Mouse (Mus musculus): ENCODE measurements around the gene Dnajb8. TPM values are rescaled to one million over a fixed set of nuclear protein-coding genes. Genes with fewer than 3 reads are reported as not detected.

The Dnajb8 gene
- polyA plus RNA-seq, 1 experiment from 2014 or later: not detected

DNA sequence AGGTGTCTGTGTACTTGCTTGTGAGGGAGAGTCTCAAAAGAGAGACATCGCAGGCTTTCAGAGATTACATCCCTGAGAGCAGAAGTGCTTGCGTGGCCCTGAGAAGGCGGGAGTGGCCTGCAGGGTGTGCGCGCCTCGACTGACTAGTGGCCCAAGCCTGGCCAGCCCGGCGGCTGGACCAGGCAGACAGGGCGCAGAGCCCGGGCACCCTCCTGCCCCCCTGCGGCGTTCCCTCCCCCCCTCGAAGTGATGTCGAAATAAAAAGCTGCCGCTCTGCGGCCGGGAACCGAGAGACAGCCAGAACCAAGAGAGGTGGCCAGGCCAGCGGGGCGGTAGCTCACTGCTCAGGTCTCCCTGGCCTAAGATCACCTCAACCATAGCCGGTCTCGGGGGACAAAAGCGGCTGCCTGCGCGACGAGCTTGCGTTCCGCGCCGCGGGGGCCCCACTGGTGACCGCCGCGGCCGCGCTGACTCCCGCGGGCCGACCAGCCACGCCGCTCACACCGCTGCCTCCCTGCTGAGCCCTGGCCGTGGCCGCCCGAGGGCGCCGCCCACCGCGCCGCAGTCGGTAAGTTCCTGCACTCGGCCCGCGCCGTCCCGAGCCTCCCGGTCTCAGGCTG is 28.5 kb upstream of the Dnajb8 start, which contains the start of gene Gata2:
Gene Gata2 (plus strand): TSS at position 459 of the 620 bp plus-strand sequence.
- Histone ChIP-seq H3K27me3 (peaks cover 100% of the 10 kb centered on the region), H3K4me1 (replicated peaks) (peaks cover 65% of the 10 kb centered on the region), H3K4me3 (replicated peaks) (peak within 1 kb of the TSS; percentile 44), H3K4me2 (peak within 1 kb of the TSS; percentile 70), H3K9me3 (replicated peaks) (no peaks in the 10 kb centered on the region), H3K27ac (replicated peaks) (no peak within 1 kb of the TSS), H3K9ac (no peak within 1 kb of the TSS), H3K36me3 (replicated peaks) (no peaks in the 10 kb centered on the region)
- no peak for ATAC-seq (ENCODE audit: insufficient read depth)
- 2% methylated on average over 57 of the region's 57 CpGs for WGBS (ENCODE audit: insufficient replicate concordance)

DNA sequence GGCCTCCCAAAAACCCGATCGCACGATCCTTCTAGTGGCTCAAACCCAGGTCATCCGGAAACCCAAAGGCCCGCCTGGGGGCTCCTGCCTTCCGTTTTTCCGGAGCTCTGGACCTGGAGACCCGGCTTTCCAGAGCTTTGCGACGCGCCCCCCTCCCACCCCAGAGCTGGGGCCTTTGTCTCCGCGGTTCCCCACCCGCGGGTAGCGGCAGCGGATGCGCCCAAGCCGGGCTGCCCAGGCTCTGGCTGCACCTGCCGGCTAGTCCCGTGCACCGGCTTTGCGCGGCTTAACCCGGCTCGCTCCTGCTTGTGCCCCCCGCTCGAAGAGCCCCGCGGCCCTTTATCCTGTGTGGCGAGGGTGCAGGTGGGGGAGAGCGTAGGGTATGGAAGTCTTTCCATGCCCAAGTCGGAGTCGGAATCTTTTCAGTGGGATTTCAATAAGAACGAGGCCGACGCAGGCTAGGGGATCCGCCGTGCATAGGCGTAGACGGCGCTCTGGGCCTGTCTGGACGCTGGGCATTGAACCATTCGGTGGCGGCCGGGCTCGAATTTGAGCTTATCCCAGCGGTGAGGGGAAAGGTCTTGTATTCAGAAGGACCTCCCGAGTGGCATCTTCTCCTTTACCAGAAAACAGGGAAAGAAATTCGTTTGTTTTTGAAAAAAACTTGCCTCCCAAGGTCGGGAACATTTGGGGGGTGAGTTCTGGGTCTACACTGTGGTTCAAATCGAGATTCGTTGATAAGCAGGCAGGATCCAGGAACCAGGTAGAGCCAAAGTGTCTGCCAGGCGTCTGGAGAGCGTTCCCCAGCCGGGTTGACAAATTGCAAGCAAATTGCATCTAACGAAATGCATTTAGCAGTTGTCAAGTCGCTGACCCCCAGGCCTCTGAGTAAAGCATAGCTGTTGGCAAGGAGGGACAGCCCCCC is 27.8 kb upstream of the Dnajb8 start:
- Histone ChIP-seq H3K4me3 (replicated peaks) (peak overlapping the region; percentile 44), H3K4me2 (peak overlapping the region; percentile 70), H3K27me3 (peaks cover 100% of the 10 kb centered on the region), H3K4me1 (replicated peaks) (peaks cover 70% of the 10 kb centered on the region), H3K27ac (replicated peaks) (no peak overlapping the region), H3K9ac (no peak overlapping the region), H3K9me3 (replicated peaks) (no peaks in the 10 kb centered on the region), H3K36me3 (replicated peaks) (no peaks in the 10 kb centered on the region)
- 4% methylated on average over 58 of the region's 58 CpGs for WGBS (ENCODE audit: insufficient replicate concordance)
- ATAC-seq (ENCODE audit: insufficient read depth): no peak

DNA sequence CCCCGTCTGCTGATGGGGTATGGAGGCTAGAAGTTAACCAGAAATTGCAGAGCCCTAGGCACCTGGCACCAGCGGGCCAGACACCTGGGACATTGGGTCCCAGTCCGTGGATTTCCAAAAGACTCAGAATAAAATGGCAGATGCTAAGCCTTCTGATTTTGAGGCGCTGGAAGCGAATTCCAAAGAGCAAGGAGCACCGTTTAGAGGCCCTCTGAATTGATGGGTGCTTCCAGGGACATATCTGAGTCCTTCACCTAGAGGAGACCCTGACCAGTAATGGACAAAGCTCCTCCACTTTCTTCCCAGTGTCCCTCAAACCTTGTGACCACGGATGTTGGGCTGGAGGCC is 27.1 kb upstream of the Dnajb8 start:
- Histone ChIP-seq H3K9ac (no peak overlapping the region), H3K36me3 (replicated peaks) (no peaks in the 10 kb centered on the region), H3K27me3 (peaks cover 100% of the 10 kb centered on the region), H3K9me3 (replicated peaks) (no peaks in the 10 kb centered on the region), H3K27ac (replicated peaks) (no peak overlapping the region), H3K4me3 (replicated peaks) (no peak overlapping the region), H3K4me1 (replicated peaks) (peaks cover 69% of the 10 kb centered on the region), H3K4me2 (no peak overlapping the region)
- WGBS (ENCODE audit: insufficient replicate concordance): 35% methylated on average over 7 of the region's 7 CpGs
- ATAC-seq (ENCODE audit: insufficient read depth): no peak

- H3K27ac ChIP-seq (replicated peaks): no peak overlapping the region
- peak overlapping the region; percentile 52 for H3K4me3 ChIP-seq (replicated peaks)
- peaks cover 58% of the 10 kb centered on the region for H3K4me1 ChIP-seq (replicated peaks)
- no peaks in the 10 kb centered on the region for H3K9me3 ChIP-seq (replicated peaks)
- H3K9ac ChIP-seq: no peak overlapping the region
- 12% methylated on average over 33 of the region's 33 CpGs for WGBS (ENCODE audit: insufficient replicate concordance)
- no peaks in the 10 kb centered on the region for H3K36me3 ChIP-seq (replicated peaks)
- ATAC-seq (ENCODE audit: insufficient read depth): no peak
- peaks cover 100% of the 10 kb centered on the region for H3K27me3 ChIP-seq
- peak overlapping the region; percentile 75; the same call in 1 of the 2 replicates for H3K4me2 ChIP-seq
Observed at GRCm38 (mm10) chr6:88196054-88196732, 25.9 kb upstream of the Dnajb8 start.

GRCm38 (mm10) chr6:88196733-88197312 is 25.2 kb upstream of the Dnajb8 start:
- no peak overlapping the region for H3K9ac ChIP-seq
- H3K36me3 ChIP-seq (replicated peaks): no peaks in the 10 kb centered on the region
- H3K4me2 ChIP-seq: peak overlapping the region; percentile 75
- H3K9me3 ChIP-seq (replicated peaks): no peaks in the 10 kb centered on the region
- peaks cover 100% of the 10 kb centered on the region for H3K27me3 ChIP-seq
- no peak overlapping the region for H3K27ac ChIP-seq (replicated peaks)
- H3K4me1 ChIP-seq (replicated peaks): peaks cover 55% of the 10 kb centered on the region
- WGBS (ENCODE audit: insufficient replicate concordance): 1% methylated on average over 44 of the region's 44 CpGs
- H3K4me3 ChIP-seq (replicated peaks): peak overlapping the region; percentile 52
- ATAC-seq (ENCODE audit: insufficient read depth): no peak

GRCm38 (mm10) chr6:88197313-88198069 is 24.6 kb upstream of the Dnajb8 start:
- H3K4me3 ChIP-seq (replicated peaks): peak overlapping the region; percentile 52
- H3K4me1 ChIP-seq (replicated peaks): peaks cover 57% of the 10 kb centered on the region
- 2% methylated on average over 39 of the region's 39 CpGs for WGBS (ENCODE audit: insufficient replicate concordance)
- H3K4me2 ChIP-seq: peak overlapping the region; percentile 75
- peaks cover 100% of the 10 kb centered on the region for H3K27me3 ChIP-seq
- no peaks in the 10 kb centered on the region for H3K36me3 ChIP-seq (replicated peaks)
- no peak for ATAC-seq (ENCODE audit: insufficient read depth)
- H3K9me3 ChIP-seq (replicated peaks): no peaks in the 10 kb centered on the region
- no peak overlapping the region for H3K27ac ChIP-seq (replicated peaks)
- no peak overlapping the region for H3K9ac ChIP-seq

- no peak overlapping the region for H3K9ac ChIP-seq
Observed at GRCm38 (mm10) chr6:88198070-88198940, 23.8 kb upstream of the Dnajb8 start.

DNA sequence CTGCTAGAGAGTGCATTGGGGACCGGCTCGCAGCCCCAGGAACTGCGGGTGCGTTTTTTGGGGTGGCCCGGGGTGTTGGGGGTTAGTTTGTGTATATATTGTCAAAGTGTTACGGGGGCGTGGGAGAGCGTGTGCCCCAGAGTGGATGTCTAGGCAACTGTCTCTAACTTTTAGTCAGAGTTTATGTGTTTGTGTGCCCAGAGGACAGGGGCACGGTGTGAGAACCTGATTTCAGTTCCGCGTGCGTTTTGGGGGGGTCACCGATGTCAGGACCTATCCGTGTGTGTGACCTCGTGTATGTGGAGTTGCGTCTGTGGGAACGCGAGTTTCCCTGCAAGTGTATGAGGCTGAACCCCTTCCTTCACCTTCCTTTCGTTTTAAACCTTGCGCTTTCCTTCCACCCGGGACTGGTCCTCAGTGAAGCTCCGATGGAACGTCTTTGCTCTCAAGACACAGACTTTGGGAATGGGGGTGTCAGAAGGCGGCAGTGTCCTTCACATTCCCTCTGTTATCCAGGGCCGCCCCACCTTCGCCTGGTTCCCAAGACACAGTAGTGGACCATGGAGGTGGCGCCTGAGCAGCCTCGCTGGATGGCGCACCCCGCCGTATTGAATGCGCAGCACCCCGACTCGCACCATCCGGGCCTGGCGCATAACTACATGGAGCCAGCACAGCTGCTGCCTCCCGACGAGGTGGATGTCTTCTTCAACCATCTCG is 22.9 kb upstream of the Dnajb8 start:
- peaks cover 56% of the 10 kb centered on the region for H3K4me1 ChIP-seq (replicated peaks)
- no peak for ATAC-seq (ENCODE audit: insufficient read depth)
- no peak overlapping the region; the same call in 1 of the 2 replicates for H3K9ac ChIP-seq

More at GRCm38 (mm10) chr6:88198070-88198940, 23.8 kb upstream of the Dnajb8 start:
- WGBS (ENCODE audit: insufficient replicate concordance): under 1% methylated on average over 60 of the region's 62 CpGs
- Histone ChIP-seq H3K4me1 (replicated peaks) (peaks cover 60% of the 10 kb centered on the region), H3K36me3 (replicated peaks) (no peaks in the 10 kb centered on the region), H3K9me3 (replicated peaks) (no peaks in the 10 kb centered on the region), H3K4me3 (replicated peaks) (peak overlapping the region; percentile 52), H3K27ac (replicated peaks) (no peak overlapping the region), H3K4me2 (peak overlapping the region; percentile 75), H3K27me3 (peaks cover 99% of the 10 kb centered on the region)
- ATAC-seq (ENCODE audit: insufficient read depth): peak; percentile 60

More for the DNA sequence above, 22.9 kb upstream of the Dnajb8 start:
- H3K4me3 ChIP-seq (replicated peaks): peak overlapping the region; percentile 52
- peak overlapping the region; percentile 75 for H3K4me2 ChIP-seq
- under 1% methylated on average over 39 of the region's 39 CpGs for WGBS (ENCODE audit: insufficient replicate concordance)
- H3K36me3 ChIP-seq (replicated peaks): no peaks in the 10 kb centered on the region
- H3K27ac ChIP-seq (replicated peaks): no peak overlapping the region
- H3K27me3 ChIP-seq: peaks cover 99% of the 10 kb centered on the region
- H3K9me3 ChIP-seq (replicated peaks): no peaks in the 10 kb centered on the region
